Mouse (Mus musculus) MEL (cell line): ENCODE results near the gene Ddx42. TPM values are rescaled to one million over a fixed set of nuclear protein-coding genes. Genes with fewer than 3 reads are reported as not detected.

Experiments
- DNase-seq: peaks from one replicate; pipeline ENCODE4 v3.0.0; 2011; ENCODE audit warnings: low read depth, low spot score
- H3K27ac ChIP-seq: 2 replicates; pipeline ENCODE4 v1.5.1; 2012; ENCODE audit warnings: low read depth, mild to moderate bottlenecking, control low read depth, low read length, moderate library complexity; ENCODE audit not compliant: control insufficient read depth
- H3K27me3 ChIP-seq, 2 experiments: fragments of 150-350 bp in 1 of 2; sonication (generic) in 1 of 2; 2 replicates each; pipeline ENCODE4 v1.6.1; 2012; ENCODE audit warnings: low read length in 2 of 2, mild to moderate bottlenecking in 2 of 2, improper control_type of control experiment in 1 of 2, moderate library complexity in 1 of 2; ENCODE audit not compliant: insufficient read depth in 2 of 2, control insufficient read depth in 1 of 2
- H3K36me3 ChIP-seq, 2 experiments: 2 replicates each; pipeline ENCODE4 v1.6.1; 2012 to 2014; ENCODE audit warnings: low read length in 2 of 2, improper control_type of control experiment in 1 of 2, inconsistent platforms in 1 of 2, mild to moderate bottlenecking in 1 of 2; ENCODE audit not compliant: insufficient read depth in 2 of 2, control insufficient read depth in 1 of 2
- H3K4me1 ChIP-seq, 2 experiments: fragments of 150-350 bp in 1 of 2; sonication (generic) in 1 of 2; 2 replicates each; pipeline ENCODE4 v1.6.1; 2012; ENCODE audit warnings: low read length in 2 of 2, improper control_type of control experiment in 1 of 2, mild to moderate bottlenecking in 1 of 2; ENCODE audit not compliant: insufficient read depth in 2 of 2, control insufficient read depth in 1 of 2
- H3K4me3 ChIP-seq, 2 experiments: fragments of 150-350 bp in 1 of 2; sonication (generic) in 1 of 2; 2 replicates each; pipeline ENCODE4 v1.5.1; 2012; ENCODE audit warnings: low read depth in 2 of 2, low read length in 2 of 2, mild to moderate bottlenecking in 2 of 2, moderate library complexity in 2 of 2, control low read depth in 1 of 2, improper control_type of control experiment in 1 of 2; ENCODE audit not compliant: control insufficient read depth in 1 of 2, insufficient read depth in 1 of 2
- H3K79me2 ChIP-seq: 2 replicates; pipeline ENCODE4 v1.6.1; 2012; ENCODE audit warnings: mild to moderate bottlenecking, low read length, moderate library complexity; ENCODE audit not compliant: control insufficient read depth, poor library complexity, insufficient read depth
- H3K9ac ChIP-seq: 2 replicates; pipeline ENCODE4 v1.6.1; 2012; ENCODE audit warnings: low read depth, mild to moderate bottlenecking, control low read depth, low read length, moderate library complexity; ENCODE audit not compliant: control insufficient read depth, poor library complexity, severe bottlenecking
- H3K9me3 ChIP-seq: fragments of 150-350 bp; sonication (generic); replicated peaks from 2 replicates; pipeline ENCODE4 v1.6.1; 2012; ENCODE audit warnings: mild to moderate bottlenecking, low read length, improper control_type of control experiment, moderate library complexity; ENCODE audit not compliant: insufficient read depth
- BHLHE40 ChIP-seq: IDR thresholded peaks from 2 replicates; pipeline ENCODE4 v1.6.1; 2012; ENCODE audit warnings: low read depth, mild to moderate bottlenecking, inconsistent platforms, low read length, improper control_type of control experiment, borderline replicate concordance
- CHD1 ChIP-seq: IDR thresholded peaks from 2 replicates; pipeline ENCODE4 v1.6.1; 2012; ENCODE audit warnings: low read depth, mild to moderate bottlenecking, inconsistent platforms, low read length, improper control_type of control experiment
- CHD2 ChIP-seq: IDR thresholded peaks from 2 replicates; pipeline ENCODE4 v1.6.1; 2011; ENCODE audit warnings: low read length, improper control_type of control experiment
- ELF1 ChIP-seq: IDR thresholded peaks from 2 replicates; pipeline ENCODE4 v1.6.1; 2014; ENCODE audit warnings: low read depth, mild to moderate bottlenecking, inconsistent platforms, low read length, improper control_type of control experiment, moderate library complexity
- ETS1 ChIP-seq: IDR thresholded peaks from 2 replicates; pipeline ENCODE4 v1.6.1; 2012; ENCODE audit warnings: low read depth, mild to moderate bottlenecking, inconsistent platforms, low read length, improper control_type of control experiment, moderate library complexity
- GATA1 ChIP-seq: IDR thresholded peaks from 2 replicates; pipeline ENCODE4 v1.6.1; 2011; ENCODE audit warnings: low read depth, low read length, improper control_type of control experiment
- HCFC1 ChIP-seq: IDR thresholded peaks from 2 replicates; pipeline ENCODE4 v1.6.1; 2012; ENCODE audit warnings: low read depth, mild to moderate bottlenecking, inconsistent platforms, low read length, improper control_type of control experiment, moderate library complexity
- KAT2A ChIP-seq: conservative IDR thresholded peaks from 2 replicates; pipeline ENCODE4 v1.6.1; 2012; ENCODE audit warnings: low read depth, low read length, improper control_type of control experiment, inconsistent platforms
- MAFK ChIP-seq: IDR thresholded peaks from 2 replicates; pipeline ENCODE4 v1.6.1; 2011; ENCODE audit warnings: low read depth, mild to moderate bottlenecking, low read length, improper control_type of control experiment, borderline replicate concordance
- MAX ChIP-seq: IDR thresholded peaks from 2 replicates; pipeline ENCODE4 v1.6.1; 2011; ENCODE audit warnings: low read length, improper control_type of control experiment
- MAZ ChIP-seq: IDR thresholded peaks from 2 replicates; pipeline ENCODE4 v1.6.1; 2012; ENCODE audit warnings: low read depth, mild to moderate bottlenecking, inconsistent platforms, low read length, improper control_type of control experiment
- MEF2A ChIP-seq: IDR thresholded peaks from 2 replicates; pipeline ENCODE4 v1.6.1; 2014; ENCODE audit warnings: low read depth, mild to moderate bottlenecking, inconsistent platforms, low read length, improper control_type of control experiment; ENCODE audit not compliant: poor library complexity, insufficient replicate concordance, severe bottlenecking; ENCODE audit errors: extremely low read depth
- POLR2AphosphoS2 ChIP-seq: IDR thresholded peaks from 2 replicates; pipeline ENCODE4 v1.6.1; 2011; ENCODE audit warnings: low read length, improper control_type of control experiment
- RAD21 ChIP-seq: IDR thresholded peaks from 2 replicates; pipeline ENCODE4 v1.6.1; 2011; ENCODE audit warnings: mild to moderate bottlenecking, low read depth, low read length, improper control_type of control experiment
- RCOR1 ChIP-seq: IDR thresholded peaks from 2 replicates; pipeline ENCODE4 v1.6.1; 2012; ENCODE audit warnings: low read depth, mild to moderate bottlenecking, inconsistent platforms, low read length, improper control_type of control experiment
- SIN3A ChIP-seq: IDR thresholded peaks from 2 replicates; pipeline ENCODE4 v1.6.1; 2012; ENCODE audit warnings: low read length, improper control_type of control experiment, inconsistent platforms
- TAL1 ChIP-seq: IDR thresholded peaks from 2 replicates; pipeline ENCODE4 v1.6.1; 2012; ENCODE audit warnings: mild to moderate bottlenecking, inconsistent platforms, low read length, moderate library complexity, mixed read lengths
- TCF12 ChIP-seq: IDR thresholded peaks from 2 replicates; pipeline ENCODE4 v1.6.1; 2014; ENCODE audit warnings: low read depth, mild to moderate bottlenecking, inconsistent platforms, low read length, improper control_type of control experiment, moderate library complexity
- UBTF ChIP-seq: IDR thresholded peaks from 2 replicates; pipeline ENCODE4 v1.6.1; 2012; ENCODE audit warnings: low read depth, mild to moderate bottlenecking, inconsistent platforms, low read length, improper control_type of control experiment, moderate library complexity, borderline replicate concordance; ENCODE audit not compliant: insufficient read depth
- ZC3H11A ChIP-seq: IDR thresholded peaks from 2 replicates; pipeline ENCODE4 v1.6.1; 2012; ENCODE audit warnings: low read depth, mild to moderate bottlenecking, inconsistent platforms, low read length, improper control_type of control experiment
- polyA plus RNA-seq, 2 experiments: library from polyadenylated mRNA; stranded (reverse) in 1 of 2; unstranded in 1 of 2; fragments of >175 nt in 1 of 2; fragments of >200 nt in 1 of 2; gene quantifications; 2 replicates each; pipeline versions ENCODE4 v1.2.1 to v1.2.4; 2012; ENCODE audit warnings: low replicate concordance in 2 of 2, low read depth in 1 of 2; ENCODE audit not compliant: insufficient read length in 2 of 2, insufficient read depth in 1 of 2, missing spikeins in 1 of 2
- total RNA-seq: library from RNA; depleted of rRNA; stranded (reverse); fragments of 300-350 nt; gene quantifications from 2 replicates; pipeline ENCODE4 v1.2.3, GENCODE M21; 2012

Ddx42 gene
- total and polyA plus RNA-seq, 3 experiments: 56.1 to 57.7 TPM; not detected in 1

- TF ChIP-seq RAD21: no peak
- no peak for TF ChIP-seq POLR2AphosphoS2
- TF ChIP-seq BHLHE40: peak; percentile 53; the same call in 1 of the 2 replicates
- TF ChIP-seq CHD2: peak; percentile 95
- TF ChIP-seq UBTF: peak; percentile 81; the same call in 1 of the 2 replicates
- TF ChIP-seq TCF12: peak; percentile 68; the same call in 1 of the 2 replicates
- TF ChIP-seq RCOR1: no peak
- peak; percentile 94 for TF ChIP-seq ELF1
Measured at GRCm38 (mm10) chr11:106272644-106273310, 56.1 kb downstream of the Ddx42 start, which contains the start of gene Smarcd2 (continued).

GRCm38 (mm10) chr11:106273311-106273684 lies 56.6 kb downstream of the Ddx42 start:
- TF ChIP-seq TAL1 (no peak), HCFC1 (no peak), MAX (no peak)
- TF ChIP-seq, all 39 proteins: peak for 0
- no peaks in the 10 kb centered on the region for H3K9me3 ChIP-seq
- peaks cover 41% of the 10 kb centered on the region for H3K79me2 ChIP-seq
- H3K9ac ChIP-seq: peak overlapping the region; percentile 75
- DNase-seq: no peak
- no peaks in the 10 kb centered on the region for H3K27me3 ChIP-seq
- peaks cover 0 to 18% of the 10 kb centered on the region in 2 experiments; a peak in 2 of 4 replicates for H3K36me3 ChIP-seq
- peak overlapping the region; percentile 69 for H3K27ac ChIP-seq
- H3K4me1 ChIP-seq: peaks cover 0 to 37% of the 10 kb centered on the region in 2 experiments; a peak in 3 of 4 replicates
- peak overlapping the region; percentile 34 to 75 for H3K4me3 ChIP-seq

GRCm38 (mm10) chr11:106273811-106274210 lies 57.1 kb downstream of the Ddx42 start:
- no peak for DNase-seq
- Histone ChIP-seq H3K4me1 (peaks cover 0 to 36% of the 10 kb centered on the region in 2 experiments; a peak in 3 of 4 replicates), H3K9me3 (no peaks in the 10 kb centered on the region), H3K36me3 (peaks cover 0 to 18% of the 10 kb centered on the region in 2 experiments; a peak in 2 of 4 replicates), H3K4me3 (peak overlapping the region in 1 of 2 experiments; percentile 75; a peak in 2 of 4 replicates), H3K79me2 (peaks cover 38% of the 10 kb centered on the region), H3K9ac (peak overlapping the region; percentile 75), H3K27me3 (no peaks in the 10 kb centered on the region), H3K27ac (peak overlapping the region; percentile 69; the same call in 1 of the 2 replicates)
- no peak for TF ChIP-seq MAZ
- TF ChIP-seq CHD1: no peak
- TF ChIP-seq BHLHE40: no peak
- TF ChIP-seq KAT2A: no peak
- no peak for TF ChIP-seq HCFC1
- TF ChIP-seq ZC3H11A: no peak
- no peak for TF ChIP-seq ETS1
- no peak for TF ChIP-seq SIN3A
- no peak for TF ChIP-seq MAX
- no peak for TF ChIP-seq RCOR1
- TF ChIP-seq GATA1: no peak
- TF ChIP-seq UBTF: no peak
- no peak for TF ChIP-seq MEF2A
- TF ChIP-seq MAFK: no peak
- TF ChIP-seq TAL1: no peak
